Comparison of ENCODE assay signal across 31 mouse cellular contexts in the genomic region with DNA sequence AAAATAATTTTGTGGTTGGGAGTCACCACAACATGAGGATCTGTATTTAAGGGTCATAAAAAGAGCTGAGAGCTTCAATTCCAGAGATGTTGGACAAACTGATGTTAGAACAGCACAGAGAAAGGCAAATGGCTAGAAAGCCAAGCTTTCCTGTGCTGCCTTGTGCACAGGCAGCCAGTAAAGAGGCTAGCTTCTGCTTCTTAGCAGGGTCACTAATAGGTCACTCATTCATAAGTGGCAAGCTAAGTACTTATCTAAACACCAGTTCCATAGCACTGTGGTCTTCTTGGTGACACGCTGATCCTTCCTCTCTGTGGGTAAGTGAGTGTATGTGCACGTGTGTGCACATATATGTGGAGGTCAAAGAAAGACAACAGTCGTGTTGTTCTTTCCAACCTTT. TPM values are rescaled to one million over a fixed set of nuclear protein-coding genes. Genes with fewer than 3 reads are reported as not detected.
"Had no signal": no experiment of that assay in that cellular context is flagged by ENCODE, and none has a peak within 500 bp of the region (broad histone marks: within the 10 kb centered on the region; RNA-seq: fewer than 3 reads in every experiment).

No protein-coding gene starts in this region.

- H3K36me3 ChIP-seq: limb, embryonic 10.5 days; limb, embryonic 12.5 days; limb, embryonic 13.5 days; limb, embryonic 15.5 days; liver, embryonic 12.5 days; liver, embryonic 13.5 days; liver, embryonic 15.5 days; midbrain, embryonic 10.5 days; midbrain, embryonic 12.5 days; midbrain, embryonic 13.5 days; midbrain, embryonic 15.5 days; neural tube, embryonic 12.5 days; neural tube, embryonic 13.5 days had no signal

- ATAC-seq: liver, embryonic 12.5 days; liver, postnatal 0 days; midbrain, embryonic 13.5 days; midbrain, embryonic 15.5 days; midbrain, embryonic 16.5 days had no signal

- H3K4me1 ChIP-seq: limb, embryonic 10.5 days; limb, embryonic 12.5 days; limb, embryonic 13.5 days; limb, embryonic 15.5 days; liver, embryonic 12.5 days; megakaryocyte, embryonic 14.5 days; midbrain, embryonic 10.5 days; midbrain, embryonic 12.5 days; midbrain, embryonic 13.5 days; midbrain, embryonic 15.5 days; neural tube, embryonic 12.5 days; neural tube, embryonic 13.5 days had no signal

- DNase-seq: layer of hippocampus, postnatal 36 days; left cerebral cortex, postnatal 4 days; liver; liver, embryonic 13.5 days; liver, postnatal 0 days; midbrain, embryonic 14.5 days had no signal

- H3K4me3 ChIP-seq: left cerebral cortex, adult 2 months; limb, embryonic 10.5 days; limb, embryonic 12.5 days; limb, embryonic 13.5 days; limb, embryonic 15.5 days; liver, embryonic 12.5 days; liver, embryonic 13.5 days; liver, embryonic 15.5 days; megakaryocyte, embryonic 14.5 days; midbrain, embryonic 10.5 days; midbrain, embryonic 12.5 days; midbrain, embryonic 13.5 days; midbrain, embryonic 15.5 days; myocyte; neural tube, embryonic 12.5 days; neural tube, embryonic 13.5 days had no signal

- H3K27me3 ChIP-seq: limb, embryonic 12.5 days; limb, embryonic 13.5 days; limb, embryonic 15.5 days; liver, embryonic 12.5 days; liver, embryonic 13.5 days; liver, embryonic 15.5 days; megakaryocyte, embryonic 14.5 days; midbrain, embryonic 12.5 days; midbrain, embryonic 13.5 days; midbrain, embryonic 15.5 days; neural tube, embryonic 12.5 days; neural tube, embryonic 13.5 days had no signal

- H3K9ac ChIP-seq: limb, embryonic 12.5 days; limb, embryonic 13.5 days; limb, embryonic 15.5 days; liver, embryonic 12.5 days; liver, embryonic 13.5 days; liver, embryonic 14.5 days; liver, embryonic 15.5 days; liver, postnatal 0 days; midbrain, embryonic 12.5 days; midbrain, embryonic 13.5 days; midbrain, embryonic 15.5 days; neural tube, embryonic 12.5 days; neural tube, embryonic 13.5 days had no signal

- H3K27ac ChIP-seq: left cerebral cortex, adult 2 months; limb, embryonic 10.5 days; limb, embryonic 12.5 days; limb, embryonic 13.5 days; limb, embryonic 15.5 days; liver, embryonic 12.5 days; liver, embryonic 13.5 days; liver, embryonic 14.5 days; liver, embryonic 15.5 days; macrophage; midbrain, embryonic 10.5 days; midbrain, embryonic 12.5 days; midbrain, embryonic 13.5 days; midbrain, embryonic 15.5 days; neural tube, embryonic 12.5 days; neural tube, embryonic 13.5 days had no signal

- H3K4me2 ChIP-seq: limb, embryonic 12.5 days; limb, embryonic 13.5 days; limb, embryonic 15.5 days; liver, embryonic 11.5 days; liver, embryonic 12.5 days; liver, embryonic 13.5 days; liver, embryonic 15.5 days; midbrain, embryonic 11.5 days; midbrain, embryonic 12.5 days; midbrain, embryonic 13.5 days; midbrain, embryonic 15.5 days; neural tube, embryonic 12.5 days; neural tube, embryonic 13.5 days had no signal

- H3K9me3 ChIP-seq: limb, embryonic 10.5 days; limb, embryonic 12.5 days; limb, embryonic 13.5 days; limb, embryonic 15.5 days; liver, embryonic 13.5 days; liver, embryonic 15.5 days; midbrain, embryonic 10.5 days; midbrain, embryonic 12.5 days; midbrain, embryonic 15.5 days; neural tube, embryonic 12.5 days; neural tube, embryonic 13.5 days had no signal

RNA-seq across cellular contexts. Expression of a gene that starts 4.5 kb away (rescaled TPM):
- polyA plus RNA-seq: limb, embryonic 10.5 days; limb, embryonic 11.5 days; limb, embryonic 12.5 days; limb, embryonic 13.5 days; limb, embryonic 14.5 days; limb, embryonic 15.5 days; liver, adult 2 months; liver, embryonic 11.5 days; liver, embryonic 12.5 days; liver, postnatal 0 days; macrophage; midbrain, embryonic 10.5 days; midbrain, embryonic 11.5 days; midbrain, embryonic 12.5 days; midbrain, embryonic 13.5 days; midbrain, embryonic 14.5 days; midbrain, embryonic 15.5 days; midbrain, embryonic 16.5 days; midbrain, postnatal 0 days; myocyte; neural tube, embryonic 11.5 days; neural tube, embryonic 12.5 days; neural tube, embryonic 13.5 days had no signal

RNA-seq across cellular contexts. Expression of a gene that starts 14.5 kb away (rescaled TPM):
- polyA plus RNA-seq: limb, embryonic 10.5 days; macrophage; midbrain, embryonic 10.5 days; midbrain, embryonic 11.5 days; midbrain, embryonic 12.5 days; midbrain, embryonic 14.5 days; midbrain, embryonic 15.5 days; midbrain, embryonic 16.5 days; midbrain, postnatal 0 days had no signal

RNA-seq across cellular contexts. Expression of a gene that starts 23.8 kb away (rescaled TPM):
- polyA plus RNA-seq: limb, embryonic 10.5 days; limb, embryonic 11.5 days; limb, embryonic 12.5 days; limb, embryonic 13.5 days; limb, embryonic 14.5 days; limb, embryonic 15.5 days; liver, adult 2 months; liver, embryonic 14.5 days; liver, postnatal 0 days; macrophage; midbrain, embryonic 10.5 days; midbrain, embryonic 11.5 days; midbrain, embryonic 12.5 days; midbrain, embryonic 13.5 days; midbrain, embryonic 14.5 days; midbrain, embryonic 15.5 days; midbrain, embryonic 16.5 days; midbrain, postnatal 0 days; myocyte; neural tube, embryonic 11.5 days; neural tube, embryonic 12.5 days; neural tube, embryonic 13.5 days had no signal

RNA-seq across cellular contexts. Expression of a gene that starts 40.2 kb away (rescaled TPM):
- polyA plus RNA-seq: limb, embryonic 10.5 days; limb, embryonic 13.5 days; limb, embryonic 14.5 days; macrophage; midbrain, embryonic 10.5 days; midbrain, embryonic 11.5 days; midbrain, embryonic 12.5 days; midbrain, embryonic 13.5 days; midbrain, embryonic 16.5 days; myocyte; neural tube, embryonic 13.5 days had no signal
